Mouse (Mus musculus) hindbrain, embryonic 10.5 days (tissue): ENCODE measurements around the gene Ncbp2. TPM values are rescaled to one million over a fixed set of nuclear protein-coding genes. Genes with fewer than 3 reads are reported as not detected.

ENCODE experiments used
- DNase-seq: peaks from one replicate; pipeline ENCODE4 v3.0.0-alpha.2; 2017; ENCODE audit warnings: low spot score
- H3K27ac ChIP-seq: fragments of 300-500 bp; sonication (generic); 2 replicates; pipeline ENCODE4 v1.5.1; 2016; ENCODE audit warnings: mild to moderate bottlenecking, moderate library complexity
- H3K27me3 ChIP-seq: fragments of 300-500 bp; sonication (generic); 2 replicates; pipeline ENCODE4 v1.6.1; 2016; ENCODE audit warnings: mild to moderate bottlenecking; ENCODE audit not compliant: poor library complexity, insufficient read depth, severe bottlenecking
- H3K36me3 ChIP-seq: fragments of 300-500 bp; sonication (generic); 2 replicates; pipeline ENCODE4 v1.6.1; 2016; ENCODE audit warnings: mild to moderate bottlenecking, moderate library complexity
- H3K4me1 ChIP-seq: fragments of 300-500 bp; sonication (generic); replicated peaks from 2 replicates; pipeline ENCODE4 v1.6.1; 2016; ENCODE audit warnings: mild to moderate bottlenecking
- H3K4me3 ChIP-seq: fragments of 300-500 bp; sonication (generic); 2 replicates; pipeline ENCODE4 v1.5.1; 2016; ENCODE audit warnings: mild to moderate bottlenecking, moderate library complexity
- H3K9me3 ChIP-seq: fragments of 300-500 bp; sonication (generic); 2 replicates; pipeline ENCODE4 v1.6.1; 2016; ENCODE audit warnings: mild to moderate bottlenecking, moderate library complexity
- WGBS: fragments of 180-500 bp; shearing (Covaris S2); methylation state at CpG from one replicate; pipeline ENCODE4 v1.1.7; 2016; 5-methylcytosine and 5-hydroxymethylcytosine counted together
- polyA plus RNA-seq: library from polyadenylated mRNA; unstranded; fragments of >200 nt; fragmentation: Nextera tagmentation; extraction: Ambion mirVana; gene quantifications from 2 replicates; pipeline ENCODE4 v1.2.1, GENCODE M21; 2016

Ncbp2 gene
- polyA plus RNA-seq, 1 experiment from 2014 or later: 122 TPM

DNA sequence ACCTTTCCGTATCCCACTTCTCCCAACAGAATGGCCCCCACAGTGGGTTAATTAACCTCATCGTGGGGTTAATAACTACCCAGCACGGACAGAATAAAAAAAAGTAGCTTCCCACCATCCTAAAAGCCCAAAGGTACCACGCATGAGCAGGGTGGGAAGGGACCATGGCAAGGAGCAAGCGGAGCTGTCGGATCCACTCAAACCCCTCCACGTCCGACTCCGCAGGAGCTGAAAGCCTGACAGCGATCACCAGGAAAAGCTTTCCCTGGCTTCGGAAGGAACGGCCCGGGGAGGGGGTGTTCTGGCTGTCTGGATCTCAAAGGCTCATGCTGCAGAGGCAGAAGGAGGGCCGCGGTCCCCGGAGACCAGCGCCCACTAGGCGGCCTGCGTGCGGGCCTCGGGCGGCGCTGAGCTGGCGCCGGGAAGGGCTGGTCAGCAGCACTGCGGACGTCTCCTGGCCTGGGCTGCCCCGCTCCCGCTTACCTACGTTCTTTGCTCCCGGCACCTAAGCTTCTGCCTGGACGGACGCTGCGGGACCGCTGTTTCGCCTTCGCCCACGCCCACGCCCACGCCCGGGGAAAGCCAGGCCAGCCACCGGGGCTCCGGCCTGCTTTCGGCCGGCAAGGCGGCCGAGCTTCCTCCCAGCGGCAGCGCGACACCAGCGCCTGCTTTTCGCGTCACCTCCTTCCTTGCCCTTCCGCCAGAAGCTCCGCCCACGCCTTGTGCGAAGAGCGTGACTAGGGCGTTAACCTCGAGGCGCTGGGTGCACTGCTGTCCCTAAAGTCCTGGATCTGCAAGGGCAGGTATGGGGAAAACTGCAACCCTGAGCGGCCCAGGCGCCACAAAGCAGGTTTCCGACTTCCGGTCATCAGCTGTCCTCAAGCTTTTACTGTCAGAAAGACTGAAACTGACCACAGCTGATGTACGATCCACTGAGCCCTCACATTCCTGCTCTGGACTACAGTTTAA is 54.5 kb downstream of the Ncbp2 start, which contains the start of gene Senp5:
Gene Senp5 (minus strand): TSS at position 779 of the 969 bp plus-strand sequence.
- Histone ChIP-seq H3K4me1 (peaks cover 24% of the 10 kb centered on the region), H3K4me3 (peak within 1 kb of the TSS; percentile 76), H3K9me3 (no peaks in the 10 kb centered on the region), H3K27me3 (no peaks in the 10 kb centered on the region), H3K27ac (peak within 1 kb of the TSS; percentile 89), H3K36me3 (peaks cover 21% of the 10 kb centered on the region)
- peak; percentile 91 for DNase-seq
- 1% methylated on average over 66 of the region's 66 CpGs for whole genome bisulfite sequencing

DNA sequence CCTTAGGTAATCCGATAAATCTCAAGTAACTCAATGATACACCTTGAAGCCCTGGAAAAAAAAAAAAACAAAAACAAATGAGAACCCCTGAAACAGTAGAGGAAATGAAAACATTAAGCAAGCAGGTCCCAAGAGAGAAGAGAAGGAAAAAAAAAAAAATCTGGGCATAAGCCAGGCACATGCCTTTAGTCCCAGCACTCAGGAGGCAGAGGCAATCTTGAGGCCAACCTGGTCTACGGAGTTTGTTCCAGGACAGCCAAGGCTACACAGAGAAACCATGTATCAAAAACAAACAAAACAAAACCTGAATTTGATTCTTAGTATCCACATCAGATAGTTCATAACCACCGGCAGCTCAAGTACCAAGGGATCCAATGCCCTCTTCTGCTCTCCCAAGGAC is 56.4 kb downstream of the Ncbp2 start:
- no peaks in the 10 kb centered on the region for H3K27me3 ChIP-seq
- H3K36me3 ChIP-seq: peaks cover 4% of the 10 kb centered on the region
- DNase-seq: no peak
- H3K27ac ChIP-seq: no peak overlapping the region
- no peaks in the 10 kb centered on the region for H3K9me3 ChIP-seq
- WGBS: 93% methylated on average over 3 of the region's 3 CpGs
- H3K4me3 ChIP-seq: no peak overlapping the region
- peaks cover 36% of the 10 kb centered on the region for H3K4me1 ChIP-seq

DNA sequence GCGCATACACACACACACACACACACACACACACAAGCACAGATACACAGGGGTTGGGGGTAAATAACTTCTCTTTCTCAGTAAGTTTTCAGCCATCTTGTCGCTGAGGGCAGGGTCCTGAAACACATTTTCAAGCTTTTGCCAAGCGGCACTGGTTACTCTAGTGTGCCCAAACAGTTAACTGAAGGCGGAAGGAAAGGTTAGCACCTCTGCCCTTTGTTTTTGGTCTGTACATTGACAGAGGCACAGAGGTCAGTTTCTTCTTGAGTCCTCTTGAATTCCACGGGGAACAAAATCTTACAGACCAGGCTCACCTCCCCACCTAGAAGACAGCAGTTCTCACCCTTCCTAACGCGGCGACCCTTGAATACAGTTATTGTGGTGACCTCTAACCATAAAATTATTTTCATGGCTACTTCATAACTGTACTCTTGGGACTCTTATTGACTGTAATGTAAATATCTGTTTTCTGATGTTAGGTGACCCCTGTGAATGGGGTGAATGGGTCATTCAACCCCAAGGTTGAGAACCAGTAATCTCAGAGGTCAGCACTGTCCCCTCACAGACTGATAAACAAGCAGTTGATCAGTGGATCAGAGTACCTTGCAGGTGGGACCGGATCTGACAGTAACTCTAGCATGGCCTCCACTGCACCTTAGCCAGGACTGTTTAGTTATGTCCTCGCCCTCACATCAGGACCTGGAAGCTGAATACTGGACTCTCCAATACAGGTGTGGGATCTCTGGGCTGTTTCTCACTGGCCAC is 60.4 kb downstream of the Ncbp2 start:
- Histone ChIP-seq H3K9me3 (no peaks in the 10 kb centered on the region), H3K27ac (no peak overlapping the region), H3K36me3 (peaks cover 10% of the 10 kb centered on the region), H3K4me1 (peaks cover 14% of the 10 kb centered on the region), H3K27me3 (no peaks in the 10 kb centered on the region), H3K4me3 (no peak overlapping the region)
- DNase-seq: no peak
- WGBS: 69% methylated on average over 10 of the region's 10 CpGs

DNA sequence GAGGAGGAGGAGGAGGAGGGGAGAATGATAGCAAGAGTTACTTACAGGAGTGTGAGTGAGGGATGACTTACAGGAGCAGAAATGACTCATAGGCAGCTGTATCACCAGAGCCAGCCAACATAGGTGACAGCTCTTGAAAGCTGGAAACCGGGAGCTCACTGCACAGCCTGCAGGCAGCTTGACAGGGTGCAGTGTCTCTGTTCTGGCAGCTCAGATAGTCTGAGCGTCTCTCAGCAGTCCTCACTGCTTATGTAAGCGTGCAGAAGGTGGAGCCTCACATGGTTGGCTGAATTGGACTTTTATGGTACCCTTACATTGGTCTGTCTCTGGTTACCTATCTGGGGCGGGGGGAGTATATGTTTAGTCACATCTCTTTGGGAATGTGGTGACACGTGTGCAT is 61.6 kb downstream of the Ncbp2 start:
- 49% methylated on average over 5 of the region's 5 CpGs for WGBS
- Histone ChIP-seq H3K4me1 (peaks cover 13% of the 10 kb centered on the region), H3K9me3 (no peaks in the 10 kb centered on the region), H3K36me3 (peaks cover 21% of the 10 kb centered on the region), H3K4me3 (no peak overlapping the region), H3K27ac (no peak overlapping the region), H3K27me3 (no peaks in the 10 kb centered on the region)
- no peak for DNase-seq

DNA sequence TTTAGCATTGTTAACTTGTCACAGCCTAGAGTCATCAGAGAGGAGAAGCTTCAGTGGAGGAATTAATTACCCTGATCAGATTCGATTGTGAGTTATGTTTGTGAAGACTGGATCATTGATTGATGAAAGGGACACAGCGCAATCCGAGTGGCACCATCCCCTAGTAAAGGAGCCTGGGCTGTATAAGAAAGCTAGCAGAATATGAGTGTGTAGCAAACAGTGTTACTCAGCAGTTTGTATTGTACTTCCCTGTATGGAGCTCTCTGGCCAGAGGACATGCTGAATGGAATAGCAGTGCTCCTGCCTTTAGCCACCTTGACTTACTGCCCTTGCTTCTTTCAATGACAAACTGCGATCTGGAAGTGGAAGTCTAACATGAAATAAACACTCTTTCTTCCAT is 62.0 kb downstream of the Ncbp2 start:
- no peak for DNase-seq
- 87% methylated on average over 4 of the region's 4 CpGs for WGBS
- no peak overlapping the region for H3K27ac ChIP-seq
- H3K4me1 ChIP-seq: peaks cover 13% of the 10 kb centered on the region
- H3K36me3 ChIP-seq: peaks cover 25% of the 10 kb centered on the region
- no peaks in the 10 kb centered on the region for H3K27me3 ChIP-seq
- H3K9me3 ChIP-seq: no peaks in the 10 kb centered on the region
- H3K4me3 ChIP-seq: no peak overlapping the region

Other genes with a start within 250 kb of the Ncbp2 start
- gene Meltf, start 69.7 kb upstream of the Ncbp2 start, polyA plus RNA-seq: 0.07 and 0.20 TPM in 2 replicates
- gene Pigz, start 14.7 kb upstream of the Ncbp2 start, polyA plus RNA-seq: 1.6 and 2.0 TPM in 2 replicates
- 91.4 and 104 TPM in 2 replicates for gene 0610012G03Rik, start within 50 bp of the Ncbp2 start, polyA plus RNA-seq
- gene Senp5, start 54.8 kb downstream of the Ncbp2 start, polyA plus RNA-seq: 18.4 and 19.0 TPM in 2 replicates
- 35.7 and 39.4 TPM in 2 replicates for gene Pak2, start 130.8 kb downstream of the Ncbp2 start, polyA plus RNA-seq
- 149 and 159 TPM in 2 replicates for gene Pigx, start 151.2 kb downstream of the Ncbp2 start, polyA plus RNA-seq
- gene Cep19, start 151.3 kb downstream of the Ncbp2 start, polyA plus RNA-seq: 37.9 and 39.4 TPM in 2 replicates
- gene Nrros, start 217.1 kb downstream of the Ncbp2 start, polyA plus RNA-seq: 7.8 and 11.1 TPM in 2 replicates
- gene Bex6, start 231.3 kb downstream of the Ncbp2 start, polyA plus RNA-seq: not detected in 2 replicates